9 mouse cellular contexts compared by ENCODE assay signal in the genomic region with DNA sequence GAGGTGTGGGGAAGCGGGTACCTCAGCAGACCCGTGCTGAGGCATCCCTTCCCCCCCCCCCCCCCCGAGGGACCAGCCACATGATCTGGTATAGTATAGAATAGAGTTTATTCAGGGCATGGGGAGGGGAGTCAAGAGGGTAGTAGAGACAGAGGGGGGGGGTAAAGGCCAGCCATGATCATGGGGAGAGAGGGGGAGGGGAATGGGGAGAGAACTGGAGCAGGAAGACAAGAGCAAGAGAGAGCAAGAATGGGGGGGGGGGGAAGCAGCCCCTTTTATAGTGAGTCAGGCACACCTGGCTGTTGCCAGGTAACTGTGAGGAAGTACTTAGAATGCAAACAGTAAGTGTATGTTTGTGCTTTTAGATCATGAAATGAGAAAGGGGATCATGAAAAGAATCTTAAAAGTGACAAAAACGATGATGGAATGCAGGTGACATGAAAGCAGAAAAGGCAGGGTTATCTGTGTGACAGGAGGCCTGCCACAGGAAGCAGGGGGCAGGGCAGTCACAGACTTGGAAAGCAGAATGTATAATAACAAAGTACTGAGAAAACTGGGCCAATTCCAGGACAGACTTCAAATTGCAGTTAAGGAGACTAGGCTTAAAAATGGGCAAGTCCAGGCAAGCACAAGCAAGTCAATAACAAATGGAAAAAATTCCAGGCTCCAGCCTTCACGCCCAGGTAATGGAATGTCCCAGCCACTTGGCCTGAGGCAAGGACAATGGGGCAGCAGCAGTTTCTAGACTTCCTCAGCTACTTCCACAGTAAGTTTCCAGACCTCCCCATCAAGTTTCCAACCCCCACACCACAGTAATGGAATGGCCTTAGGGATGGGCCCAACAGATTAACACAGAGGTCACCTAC. TPM values are rescaled to one million over a fixed set of nuclear protein-coding genes. Genes with fewer than 3 reads are reported as not detected.
DNase-seq lines count a peak whose midpoint lies in the region; ATAC-seq and TF ChIP-seq lines count a peak whose summit lies in the region.
"Had no signal": no experiment of that assay in that cellular context is flagged by ENCODE, and none has a peak within 500 bp of the region (broad histone marks: within the 10 kb centered on the region; RNA-seq: fewer than 3 reads in every experiment).

No protein-coding gene starts in this region.

- no peaks in the 10 kb centered on the region for H3K9me3 ChIP-seq in lung, embryonic 15.5 days

- no peak overlapping the region for H3K4me3 ChIP-seq in lung, embryonic 15.5 days
- no peak overlapping the region for H3K4me3 ChIP-seq in left cerebral cortex, adult 2 months

- no peak overlapping the region for H3K4me2 ChIP-seq in lung, embryonic 15.5 days

- ATAC-seq in lung, embryonic 15.5 days (ENCODE audit: borderline replicate concordance, extremely low read depth, low FRiP score, low TSS enrichment), result no peak

- H3K27me3 ChIP-seq in lung, embryonic 15.5 days, result no peaks in the 10 kb centered on the region

- intact Hi-C loops in heart, postnatal 25 days (cut with DNase I), result no loop called here
- intact Hi-C loops in left cerebral cortex, adult 2 months (cut with DNase I), result no loop called here

- H3K9ac ChIP-seq in lung, embryonic 15.5 days, result no peak overlapping the region

- no peaks in the 10 kb centered on the region for H3K36me3 ChIP-seq in lung, embryonic 15.5 days

- 0 out of 2 replicates have a peak, but pooled peaks cover 3% of the 10 kb centered on the region for H3K4me1 ChIP-seq in lung, embryonic 15.5 days

- DNase-seq in CD4-positive helper T cell, adult 2 months (ENCODE audit: low read depth, low spot score), result peak; percentile 38
- peak; percentile 15 for DNase-seq in T-cell, adult 2 months (ENCODE audit: low spot score)
- DNase-seq in heart, postnatal 25 days (ENCODE audit: low spot score), result peak; percentile 7
- no peak for DNase-seq in spleen, adult 12 weeks (ENCODE audit: low spot score)
- DNase-seq in left cerebral cortex, adult 2 months (ENCODE audit: extremely low spot score in 1 of 2, low spot score in 2 of 2), result no peak
- no peak for DNase-seq in layer of hippocampus, adult 11-12 months (ENCODE audit: low spot score)
- DNase-seq in layer of hippocampus, postnatal 14 days (ENCODE audit: low spot score in 2 of 2), result no peak

- peak overlapping the region; percentile 63; the same call in 1 of the 2 replicates for H3K27ac ChIP-seq in lung, embryonic 15.5 days
- no peak overlapping the region for H3K27ac ChIP-seq in left cerebral cortex, adult 2 months

- 26% methylated on average over 4 of the region's 5 CpGs for WGBS in lung, embryonic 15.5 days

- no peak for TF ChIP-seq CTCF in left cerebral cortex, adult 2 months (IDR thresholded peaks at IDR 0.05)

RNA-seq across cellular contexts. Expression of gene Igll1, which starts 2.1 kb away (rescaled TPM):
- total RNA-seq in heart, postnatal 25 days (2021), result not detected
- polyA plus RNA-seq in lung, embryonic 15.5 days (2015; fragmentation: Nextera tagmentation; extraction: Ambion mirVana), result 0.38 and 0.82 TPM in 2 replicates
- total RNA-seq in left cerebral cortex, adult 2 months (2021), result not detected
- not detected for total RNA-seq in layer of hippocampus, postnatal 14 days (2021)
- total RNA-seq: heart, adult 18-20 months had no signal

RNA-seq across cellular contexts. Expression of gene Top3b, which starts 4.6 kb away (rescaled TPM):
- 10 to 100 TPM; 33.0 to 33.2 TPM for total RNA-seq in heart, postnatal 25 days (2021)
- polyA plus RNA-seq in lung, embryonic 15.5 days (2015; fragmentation: Nextera tagmentation; extraction: Ambion mirVana), result 64.0 and 69.9 TPM in 2 replicates
- 10 to 100 TPM; 64.0 to 72.0 TPM for total RNA-seq in left cerebral cortex, adult 2 months (2021)
- 10 to 100 TPM; 57.9 to 67.3 TPM for total RNA-seq in layer of hippocampus, postnatal 14 days (2021)

RNA-seq across cellular contexts. Expression of gene Vpreb1, which starts 4.7 kb away (rescaled TPM):
- under 1 TPM in 1 of 2 experiments, not detected in 1; 0.34 TPM for total RNA-seq in heart, postnatal 25 days (2021)
- 2.6 and 3.2 TPM in 2 replicates for polyA plus RNA-seq in lung, embryonic 15.5 days (2015; fragmentation: Nextera tagmentation; extraction: Ambion mirVana)
- under 1 TPM in 1 of 2 experiments, not detected in 1; 0.63 TPM for total RNA-seq in left cerebral cortex, adult 2 months (2021)
- total RNA-seq in layer of hippocampus, postnatal 14 days (2021), result 1 to 10 TPM in 1 of 2 experiments, not detected in 1; 1.8 TPM

RNA-seq across cellular contexts. Expression of gene Ppm1f, which starts 30.3 kb away (rescaled TPM):
- total RNA-seq in heart, postnatal 25 days (2021), result 10 to 100 TPM; 21.5 to 31.2 TPM
- polyA plus RNA-seq in lung, embryonic 15.5 days (2015; fragmentation: Nextera tagmentation; extraction: Ambion mirVana), result 35.6 and 36.7 TPM in 2 replicates
- total RNA-seq in left cerebral cortex, adult 2 months (2021), result 10 to 100 TPM; 47.3 to 57.9 TPM
- 10 to 100 TPM; 29.2 to 31.6 TPM for total RNA-seq in layer of hippocampus, postnatal 14 days (2021)

RNA-seq across cellular contexts. Expression of gene Spag6l, which starts 36.7 kb away (rescaled TPM):
- not detected for total RNA-seq in heart, postnatal 25 days (2021)
- polyA plus RNA-seq in lung, embryonic 15.5 days (2015; fragmentation: Nextera tagmentation; extraction: Ambion mirVana), result 3.6 and 4.9 TPM in 2 replicates
- total RNA-seq in left cerebral cortex, adult 2 months (2021), result 1 to 10 TPM; 6.2 to 7.0 TPM
- 10 to 100 TPM; 11.3 to 13.6 TPM for total RNA-seq in layer of hippocampus, postnatal 14 days (2021)

Comparison
In these comparisons a context has a peak if more than half of its experiments do, and no peak if none do; other contexts are left out.
1. DNase-seq: peak in CD4-positive helper T cell, adult 2 months (single experiment), T-cell, adult 2 months (single experiment) and heart, postnatal 25 days (single experiment); none in spleen, adult 12 weeks (single experiment), left cerebral cortex, adult 2 months (0 of 2), layer of hippocampus, adult 11-12 months (single experiment) and layer of hippocampus, postnatal 14 days (0 of 2).